Mouse (Mus musculus) stomach, postnatal 0 days (tissue): ENCODE measurements around the gene Resp18. TPM values are rescaled to one million over a fixed set of nuclear protein-coding genes. Genes with fewer than 3 reads are reported as not detected.

Experiments
- ATAC-seq: fragments of 200-750 bp; cut with Nextera tagmentation; 2 replicates; pipeline ENCODE4 v1.8.0; 2017; ENCODE audit not compliant: low FRiP score, low TSS enrichment
- DNase-seq: peaks from one replicate; pipeline ENCODE4 v3.0.0-alpha.2; 2016; ENCODE audit warnings: low spot score
- H3K27ac ChIP-seq: fragments of 300-500 bp; sonication (generic); replicated peaks from 2 replicates; pipeline ENCODE4 v1.5.1; 2014; ENCODE audit warnings: mild to moderate bottlenecking, control low read depth
- H3K27me3 ChIP-seq: fragments of 300-500 bp; sonication (generic); 2 replicates; pipeline ENCODE4 v1.6.1; 2014; ENCODE audit warnings: low read length; ENCODE audit not compliant: control insufficient read depth, insufficient read depth
- H3K36me3 ChIP-seq: fragments of 300-500 bp; sonication (generic); 2 replicates; pipeline ENCODE4 v1.6.1; 2014; ENCODE audit warnings: low read length, mixed read lengths; ENCODE audit not compliant: control insufficient read depth, insufficient read depth
- H3K4me1 ChIP-seq: fragments of 300-500 bp; sonication (generic); replicated peaks from 2 replicates; pipeline ENCODE4 v1.6.1; 2014; ENCODE audit warnings: antibody characterized with exemption; ENCODE audit not compliant: control insufficient read depth, insufficient read depth
- H3K4me2 ChIP-seq: fragments of 300-500 bp; sonication (generic); replicated peaks from 2 replicates; pipeline ENCODE4 v1.6.1; 2014; ENCODE audit warnings: low read depth, mild to moderate bottlenecking, control low read depth, moderate library complexity
- H3K4me3 ChIP-seq: fragments of 300-500 bp; sonication (generic); 2 replicates; pipeline ENCODE4 v1.5.1; 2014; ENCODE audit warnings: low read depth, low read length, control low read depth
- H3K9ac ChIP-seq: fragments of 300-500 bp; sonication (generic); 2 replicates; pipeline ENCODE4 v1.6.1; 2014; ENCODE audit warnings: mild to moderate bottlenecking, low read length, control low read depth, mixed read lengths
- H3K9me3 ChIP-seq: fragments of 300-500 bp; sonication (generic); 2 replicates; pipeline ENCODE4 v1.6.1; 2016; ENCODE audit warnings: low read length; ENCODE audit not compliant: control insufficient read depth
- CTCF ChIP-seq: IDR thresholded peaks from 2 replicates; pipeline ENCODE4 v1.5.1; 2016; ENCODE audit warnings: antibody characterized with exemption, low read depth, mild to moderate bottlenecking, moderate library complexity
- EP300 ChIP-seq: optimal IDR thresholded peaks from 2 replicates; pipeline ENCODE3; 2016; ENCODE audit warnings: antibody characterized with exemption
- WGBS: fragments of 180-500 bp; shearing (Covaris S2); extraction: QIAGEN DNeasy Blood & Tissue Kit; methylation state at CpG from one replicate; pipeline ENCODE4 v1.1.7; 2014; 5-methylcytosine and 5-hydroxymethylcytosine counted together
- polyA plus RNA-seq: library from polyadenylated mRNA; unstranded; fragments of >200 nt; fragmentation: Nextera tagmentation; extraction: Ambion mirVana; gene quantifications from 2 replicates; pipeline ENCODE4 v1.2.1, GENCODE M21; 2015

Resp18 gene
- polyA plus RNA-seq, 1 experiment from 2014 or later, result 7.7 TPM

DNA sequence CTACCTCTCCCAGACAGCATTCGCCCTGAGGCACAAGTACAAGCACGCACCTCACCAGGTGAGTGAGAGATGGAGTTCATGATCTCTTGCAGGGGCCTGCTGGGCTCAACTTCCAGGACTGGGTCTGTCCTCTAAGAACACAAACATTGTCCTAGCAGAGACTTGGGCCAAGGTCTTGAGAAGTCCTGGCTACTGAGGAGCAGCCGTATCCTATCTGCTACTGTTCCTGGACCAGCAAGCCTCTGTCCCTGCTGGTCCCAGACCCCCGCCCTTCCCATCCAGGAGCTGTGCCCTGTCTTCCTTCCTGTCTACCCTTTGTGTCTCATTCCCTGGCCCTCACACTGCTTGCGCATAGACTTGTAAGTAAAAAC is 15.1 kb upstream of the Resp18 start:
- Histone ChIP-seq H3K9me3 (no peaks in the 10 kb centered on the region), H3K4me1 (peaks cover 3% of the 10 kb centered on the region; the same call in 1 of the 2 replicates), H3K4me2 (no peak overlapping the region), H3K9ac (no peak overlapping the region), H3K36me3 (no peaks in the 10 kb centered on the region), H3K27me3 (no peaks in the 10 kb centered on the region), H3K27ac (no peak overlapping the region), H3K4me3 (no peak overlapping the region)
- DNase-seq (no peak), ATAC-seq (peak; percentile 15; the same call in 1 of the 2 replicates)
- TF ChIP-seq EP300, result no peak
- no peak for TF ChIP-seq CTCF
- WGBS, result 80% methylated on average over 5 of the region's 5 CpGs

DNA sequence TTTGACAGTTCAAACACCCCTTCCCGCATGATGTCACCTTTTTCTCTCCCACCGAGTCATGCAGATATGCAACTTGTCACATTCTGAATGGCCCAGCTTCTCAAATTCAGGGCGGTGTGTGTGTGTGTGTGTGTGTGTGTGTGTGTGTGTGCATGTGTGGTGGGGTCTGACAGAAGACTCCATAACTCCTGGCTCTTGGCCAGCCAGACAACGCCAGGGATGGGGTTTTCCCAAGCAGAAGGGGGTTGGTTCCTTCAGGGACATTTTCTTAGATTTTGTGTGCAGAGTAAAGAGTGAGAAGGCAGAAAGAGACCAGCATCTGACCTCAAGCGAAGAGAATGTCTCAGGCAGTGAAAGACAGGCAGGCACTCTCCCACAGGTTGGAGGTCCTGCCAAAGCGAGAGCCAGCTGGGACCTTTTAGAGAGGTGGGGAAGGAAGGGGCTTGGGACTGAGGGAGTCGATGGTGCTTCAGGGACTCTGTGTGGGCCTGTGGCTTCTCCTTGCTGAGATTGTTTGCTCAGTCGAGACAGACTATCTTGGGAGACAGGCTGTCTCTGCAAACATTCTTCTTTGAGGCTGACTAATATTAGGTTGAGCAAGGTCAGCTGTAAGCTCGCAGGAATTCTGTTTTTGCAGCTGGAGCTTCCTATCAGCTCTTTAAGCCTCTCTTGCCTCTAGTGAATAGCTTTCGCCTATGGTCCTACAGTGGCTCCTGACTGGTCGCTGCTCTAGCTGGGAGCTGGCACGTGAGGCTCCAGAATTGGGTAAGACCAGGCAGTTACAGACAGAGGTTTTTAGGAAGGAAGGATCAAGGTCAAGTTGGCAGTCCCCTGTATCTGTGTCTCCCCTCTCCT is 14.5 kb upstream of the Resp18 start:
- H3K4me3 ChIP-seq, result no peak overlapping the region
- WGBS, result 20% methylated on average over 12 of the region's 12 CpGs
- H3K27me3 ChIP-seq, result no peaks in the 10 kb centered on the region
- DNase-seq (no peak), ATAC-seq (peak; percentile 40; the same call in 1 of the 2 replicates)
- H3K27ac ChIP-seq, result no peak overlapping the region
- H3K9ac ChIP-seq, result no peak overlapping the region
- H3K4me1 ChIP-seq, result peaks cover 3% of the 10 kb centered on the region; the same call in 1 of the 2 replicates
- no peak overlapping the region for H3K4me2 ChIP-seq
- no peaks in the 10 kb centered on the region for H3K9me3 ChIP-seq
- H3K36me3 ChIP-seq, result no peaks in the 10 kb centered on the region
- TF ChIP-seq EP300, result no peak
- TF ChIP-seq CTCF, result no peak

DNA sequence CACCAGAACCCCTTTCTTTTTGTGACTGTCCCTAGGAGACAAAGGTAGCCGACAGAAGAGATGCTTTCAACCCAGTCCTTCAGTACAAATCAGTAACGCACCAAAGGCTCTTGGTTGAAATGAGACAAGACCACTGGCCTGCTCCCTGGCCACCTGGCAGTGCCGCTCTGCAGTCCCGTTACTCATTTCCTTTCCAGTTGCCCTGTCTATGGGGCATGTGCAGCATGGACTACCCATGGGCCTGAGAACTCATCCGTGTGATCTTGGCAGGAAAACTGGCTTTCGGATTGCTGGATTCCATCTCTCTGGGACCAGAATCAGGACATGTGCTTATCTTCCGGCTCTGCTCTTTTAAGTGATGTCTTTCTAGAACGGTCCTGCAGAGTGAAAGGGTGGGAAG is 13.1 kb upstream of the Resp18 start:
- no peaks in the 10 kb centered on the region for H3K9me3 ChIP-seq
- 84% methylated on average over 8 of the region's 8 CpGs for WGBS
- H3K4me3 ChIP-seq, result no peak overlapping the region
- no peaks in the 10 kb centered on the region for H3K36me3 ChIP-seq
- DNase-seq (no peak), ATAC-seq (no peak)
- peaks cover 3% of the 10 kb centered on the region; the same call in 1 of the 2 replicates for H3K4me1 ChIP-seq
- no peak overlapping the region for H3K27ac ChIP-seq
- no peak overlapping the region for H3K9ac ChIP-seq
- no peak for TF ChIP-seq EP300
- TF ChIP-seq CTCF, result no peak
- no peaks in the 10 kb centered on the region for H3K27me3 ChIP-seq
- no peak overlapping the region for H3K4me2 ChIP-seq

DNA sequence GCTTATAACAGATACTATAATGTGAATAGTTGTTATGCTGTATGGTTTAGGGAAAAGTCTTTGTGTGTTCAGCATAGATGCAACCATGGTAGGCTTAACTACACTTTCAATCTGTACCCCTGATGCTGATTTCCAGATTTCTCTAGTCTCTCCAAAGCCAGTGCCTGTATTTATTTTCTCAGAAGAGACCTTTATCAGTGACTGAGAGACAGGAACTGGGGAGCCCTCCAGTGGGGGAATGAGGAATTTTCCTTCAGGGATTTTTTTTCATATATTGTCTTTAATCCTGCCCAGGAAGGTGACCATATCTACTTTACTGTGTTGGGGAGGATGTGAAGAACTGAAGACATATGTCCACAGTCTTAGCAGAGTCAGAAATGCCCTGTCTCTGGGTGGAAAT is 12.4 kb upstream of the Resp18 start:
- H3K9ac ChIP-seq, result no peak overlapping the region
- no peak for ATAC-seq
- no peak overlapping the region for H3K4me3 ChIP-seq
- TF ChIP-seq CTCF (peak; percentile 62), EP300 (no peak)
- H3K9me3 ChIP-seq, result no peaks in the 10 kb centered on the region
- no peaks in the 10 kb centered on the region for H3K27me3 ChIP-seq
- DNase-seq, result no peak
- no peak overlapping the region for H3K27ac ChIP-seq
- H3K4me1 ChIP-seq, result peaks cover 3% of the 10 kb centered on the region; the same call in 1 of the 2 replicates
- H3K4me2 ChIP-seq, result no peak overlapping the region
- no peaks in the 10 kb centered on the region for H3K36me3 ChIP-seq

DNA sequence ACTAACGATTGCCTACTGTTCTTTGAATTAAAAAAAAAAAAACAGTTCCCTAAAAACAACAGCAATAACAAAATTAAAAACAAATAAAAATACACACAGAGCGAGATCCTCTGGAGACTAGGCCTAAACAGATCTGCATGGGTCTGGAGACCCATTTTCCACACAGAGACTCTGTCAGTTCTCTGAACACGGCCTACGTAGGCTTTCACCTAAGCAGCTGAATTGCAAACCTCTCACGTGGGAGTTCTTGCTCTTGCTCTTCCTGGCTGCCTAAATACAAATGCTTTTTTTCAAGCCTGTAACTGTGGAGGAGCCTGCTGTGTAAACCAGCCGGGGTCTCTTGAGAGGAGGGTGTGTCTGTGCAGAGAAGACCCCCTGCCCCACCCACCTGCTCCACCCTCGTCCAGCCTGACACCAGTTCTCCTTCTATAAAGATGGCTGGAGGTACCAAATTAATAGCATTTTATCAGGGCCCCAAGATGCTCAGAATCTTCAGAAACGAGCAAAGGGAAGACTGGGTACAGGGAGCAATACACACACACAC is 11.7 kb upstream of the Resp18 start:
- H3K27me3 ChIP-seq, result no peaks in the 10 kb centered on the region
- ATAC-seq, result no peak

DNA sequence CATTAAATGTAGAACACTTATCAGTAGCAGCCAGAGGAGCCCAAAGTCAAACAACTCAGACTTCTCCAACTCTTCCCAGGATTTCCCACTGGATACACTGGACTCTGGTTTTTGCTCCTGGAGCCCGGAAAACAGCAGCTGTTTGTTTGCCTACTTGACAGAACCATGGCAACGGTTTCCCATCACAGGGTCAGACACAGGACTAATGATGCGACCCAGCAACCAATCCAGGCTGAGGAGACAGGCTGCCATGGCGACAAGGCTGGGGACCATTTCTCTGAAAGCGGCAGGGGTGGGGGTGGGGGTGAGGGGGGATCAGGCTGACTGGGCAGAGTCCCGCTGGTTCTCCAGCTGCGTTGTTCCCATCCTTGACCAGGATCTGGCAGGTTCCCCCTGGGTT is 11.2 kb upstream of the Resp18 start:
- no peaks in the 10 kb centered on the region for H3K27me3 ChIP-seq
- no peak for TF ChIP-seq CTCF
- no peak for TF ChIP-seq EP300
- DNase-seq (no peak), ATAC-seq (no peak)
- H3K27ac ChIP-seq, result no peak overlapping the region
- H3K4me3 ChIP-seq, result no peak overlapping the region
- H3K4me2 ChIP-seq, result no peak overlapping the region
- no peak overlapping the region for H3K9ac ChIP-seq
- H3K36me3 ChIP-seq, result no peaks in the 10 kb centered on the region
- peaks cover 3% of the 10 kb centered on the region; the same call in 1 of the 2 replicates for H3K4me1 ChIP-seq
- no peaks in the 10 kb centered on the region for H3K9me3 ChIP-seq
- 8% methylated on average over 7 of the region's 7 CpGs for WGBS

More for the DNA sequence above, 11.7 kb upstream of the Resp18 start:
- Histone ChIP-seq H3K4me2 (no peak overlapping the region), H3K4me1 (peaks cover 3% of the 10 kb centered on the region; the same call in 1 of the 2 replicates), H3K36me3 (no peaks in the 10 kb centered on the region), H3K27ac (no peak overlapping the region), H3K9ac (no peak overlapping the region), H3K9me3 (no peaks in the 10 kb centered on the region), H3K4me3 (no peak overlapping the region)
- WGBS, result 57% methylated on average over 8 of the region's 8 CpGs
- TF ChIP-seq CTCF, result no peak
- TF ChIP-seq EP300, result no peak
- no peak for DNase-seq
